Mouse (Mus musculus) thymus, postnatal 0 days (tissue): ENCODE measurements around the gene Cracr2b. TPM values are rescaled to one million over a fixed set of nuclear protein-coding genes. Genes with fewer than 3 reads are reported as not detected.

Experiments used
- DNase-seq: peaks from one replicate; pipeline ENCODE4 v3.0.0-alpha.2; 2015; ENCODE audit warnings: low spot score
- polyA plus RNA-seq: library from polyadenylated mRNA; unstranded; fragments of >200 nt; fragmentation: Nextera tagmentation; extraction: Ambion mirVana; gene quantifications from 2 replicates; pipeline ENCODE4 v1.2.1, GENCODE M21; 2015

Gene Cracr2b
- polyA plus RNA-seq, 1 experiment from 2014 or later = 8.9 TPM

DNA sequence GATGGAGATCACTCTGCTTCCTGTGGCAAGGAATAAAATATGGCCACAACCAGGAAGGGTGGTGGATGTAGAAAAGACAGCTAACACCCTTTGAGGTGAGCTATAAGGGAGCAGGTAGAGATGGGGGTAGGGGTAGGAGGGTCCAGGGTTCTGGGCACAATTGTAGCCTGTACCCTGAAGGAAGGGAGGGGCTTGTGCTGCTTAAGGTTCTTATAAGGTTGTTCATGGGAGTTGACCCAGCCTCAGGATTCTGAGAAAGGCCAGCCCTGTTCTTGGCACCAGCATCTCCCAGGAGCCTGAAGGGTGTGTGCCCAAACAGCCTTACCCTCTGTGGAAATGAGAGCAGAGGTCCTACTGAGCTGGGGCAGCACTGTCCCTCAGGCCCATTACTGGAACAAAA lies 9.0 kb upstream of the Cracr2b start:
- no peak for DNase-seq

DNA sequence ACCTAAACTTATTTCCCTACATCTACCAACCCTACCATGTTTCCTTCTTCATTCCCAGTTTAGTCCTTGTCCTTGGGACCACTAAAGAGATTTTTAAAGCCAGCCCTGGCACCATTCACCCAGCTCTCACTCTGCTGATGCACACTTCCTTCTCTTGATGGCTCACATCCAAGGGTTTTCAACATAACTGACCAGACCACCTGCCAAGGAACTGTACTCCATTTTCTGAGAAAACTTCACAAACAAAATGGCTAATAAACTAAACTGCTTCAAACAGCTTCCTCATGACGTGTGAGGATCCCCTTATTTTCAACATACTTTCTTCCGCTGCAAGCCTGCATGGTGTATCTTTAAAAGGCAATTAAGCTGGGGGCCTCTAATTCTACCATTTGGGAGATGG lies 7.3 kb upstream of the Cracr2b start:
- no peak for DNase-seq

DNA sequence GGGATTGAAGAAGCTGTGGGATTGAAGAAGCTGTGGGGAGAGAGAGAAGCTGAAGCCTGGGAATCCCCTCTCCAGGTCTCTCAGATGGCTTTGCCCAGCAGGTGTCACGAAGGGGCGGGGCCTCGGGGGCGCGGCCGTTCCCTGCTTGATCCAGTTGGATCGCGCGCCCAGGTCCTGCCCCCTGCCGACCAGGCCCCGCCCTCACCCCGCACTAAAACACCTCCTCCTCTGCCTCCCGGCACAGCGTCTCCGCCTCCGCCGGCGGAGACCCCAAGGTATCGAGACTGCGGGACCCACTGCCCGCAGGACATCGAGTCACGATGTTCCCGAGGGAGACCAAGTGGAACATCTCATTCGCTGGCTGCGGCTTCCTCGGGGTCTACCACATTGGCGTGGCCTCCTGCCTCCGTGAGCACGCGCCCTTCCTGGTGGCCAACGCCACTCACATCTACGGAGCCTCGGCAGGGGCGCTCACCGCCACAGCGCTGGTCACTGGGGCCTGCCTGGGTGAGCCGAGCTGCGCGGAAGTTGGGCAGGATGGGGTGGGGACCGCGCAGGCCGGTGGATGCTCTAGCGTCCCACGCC lies 5.8 kb upstream of the Cracr2b start, which contains the start of gene Pnpla2:
Gene Pnpla2 (plus strand): TSS at position 232 of the 585 bp plus-strand sequence.
- peak; percentile 93 for DNase-seq

DNA sequence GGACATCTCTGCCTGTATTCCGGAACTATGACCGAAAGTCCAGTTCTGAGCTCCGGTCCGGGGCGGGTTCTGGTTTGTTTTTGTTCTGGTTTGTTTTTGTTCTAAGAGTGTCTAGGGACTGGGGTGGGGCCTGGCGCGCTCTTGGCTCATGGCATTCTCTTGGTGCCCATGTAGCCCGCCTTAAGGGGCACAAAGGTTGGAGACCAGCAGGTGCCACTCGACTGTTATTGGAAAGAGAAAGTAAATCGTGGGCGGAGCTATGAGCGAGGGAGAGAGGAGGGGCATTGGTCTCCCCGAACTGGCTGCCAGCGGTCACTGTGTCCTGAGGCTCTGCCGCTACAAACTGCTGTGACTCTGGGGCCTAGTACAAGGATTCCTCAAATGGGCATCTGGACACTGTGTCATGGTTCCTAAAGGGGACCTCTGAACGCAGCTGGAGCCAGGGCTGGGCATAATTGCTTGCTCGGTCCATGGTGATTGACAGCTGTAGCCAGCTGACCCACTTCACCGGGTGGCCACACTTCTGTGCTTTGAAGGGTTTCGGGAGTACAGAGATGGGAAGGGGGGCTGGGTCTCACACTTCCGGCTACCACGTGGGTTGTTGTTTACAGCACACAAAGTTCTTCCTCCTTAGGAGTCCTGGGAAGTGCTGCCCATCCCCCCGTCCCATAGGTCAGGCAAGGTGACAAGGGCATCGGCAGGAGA lies 5.1 kb upstream of the Cracr2b start:
- DNase-seq = peak; percentile 43

DNA sequence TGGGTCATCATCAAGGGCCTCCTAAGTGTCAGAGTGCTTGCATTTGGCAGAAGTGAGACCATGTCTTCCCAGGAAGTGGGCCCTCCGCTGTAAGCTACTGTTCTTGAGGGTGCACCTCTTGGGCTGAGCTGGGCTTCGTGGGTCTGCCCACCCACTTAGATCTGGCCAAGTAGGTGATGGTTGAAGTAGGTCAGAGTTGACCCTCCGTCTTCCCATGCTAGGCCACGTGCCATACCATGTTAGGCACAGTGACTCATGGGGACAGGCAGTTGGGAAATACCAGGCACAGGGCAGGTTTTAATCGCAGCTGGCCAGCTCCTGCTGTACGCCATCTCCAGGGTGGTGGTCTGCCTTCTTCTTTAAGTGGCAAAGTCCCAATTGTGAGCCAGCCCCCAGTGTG lies 4.2 kb upstream of the Cracr2b start:
- no peak for DNase-seq

DNA sequence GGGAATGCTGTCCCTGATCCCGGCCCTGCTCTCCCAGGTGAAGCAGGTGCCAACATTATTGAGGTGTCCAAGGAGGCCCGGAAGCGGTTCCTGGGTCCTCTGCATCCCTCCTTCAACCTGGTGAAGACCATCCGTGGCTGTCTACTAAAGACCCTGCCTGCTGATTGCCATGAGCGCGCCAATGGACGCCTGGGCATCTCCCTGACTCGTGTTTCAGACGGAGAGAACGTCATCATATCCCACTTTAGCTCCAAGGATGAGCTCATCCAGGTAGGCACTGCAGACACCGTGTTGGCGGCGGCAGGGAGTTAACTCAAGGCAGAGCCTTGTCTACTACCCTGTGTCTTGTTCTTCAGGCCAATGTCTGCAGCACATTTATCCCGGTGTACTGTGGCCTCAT lies 3.7 kb upstream of the Cracr2b start:
- DNase-seq = no peak

DNA sequence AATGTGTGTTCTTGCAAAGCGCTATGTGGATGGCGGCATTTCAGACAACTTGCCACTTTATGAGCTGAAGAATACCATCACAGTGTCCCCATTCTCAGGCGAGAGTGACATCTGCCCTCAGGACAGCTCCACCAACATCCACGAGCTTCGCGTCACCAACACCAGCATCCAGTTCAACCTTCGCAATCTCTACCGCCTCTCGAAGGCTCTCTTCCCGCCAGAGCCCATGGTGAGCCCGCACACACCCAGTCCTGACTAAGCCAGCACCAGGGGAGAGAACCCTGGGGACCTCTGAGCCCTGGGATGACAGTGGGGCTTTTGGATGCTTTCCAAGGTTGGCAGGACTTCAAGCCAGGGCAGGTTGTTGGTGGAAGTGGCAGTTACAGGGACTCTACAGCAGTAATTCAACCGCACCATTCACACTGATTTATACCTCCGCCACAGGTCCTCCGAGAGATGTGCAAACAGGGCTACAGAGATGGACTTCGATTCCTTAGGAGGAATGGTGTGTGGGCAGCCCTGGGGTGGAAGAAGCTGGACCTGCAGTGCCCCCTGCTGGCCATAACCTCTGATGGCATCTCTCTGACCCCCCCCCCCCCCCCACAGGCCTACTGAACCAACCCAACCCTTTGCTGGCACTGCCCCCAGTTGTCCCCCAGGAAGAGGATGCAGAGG lies 2.8 kb upstream of the Cracr2b start:
- DNase-seq = peak; percentile 40

DNA sequence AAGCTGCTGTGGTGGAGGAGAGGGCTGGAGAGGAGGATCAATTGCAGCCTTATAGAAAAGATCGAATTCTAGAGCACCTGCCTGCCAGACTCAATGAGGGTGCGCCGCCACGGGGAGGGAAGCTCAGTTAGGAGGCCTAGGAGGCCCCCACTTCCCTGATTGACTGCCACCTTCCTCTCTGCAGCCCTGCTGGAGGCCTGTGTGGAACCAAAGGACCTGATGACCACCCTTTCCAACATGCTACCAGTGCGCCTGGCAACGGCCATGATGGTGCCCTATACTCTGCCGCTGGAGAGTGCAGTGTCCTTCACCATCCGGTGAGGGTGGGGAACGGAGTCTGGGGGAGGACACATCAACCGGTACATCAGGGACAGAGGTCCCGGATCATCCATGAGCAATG lies 2.2 kb upstream of the Cracr2b start:
- DNase-seq = no peak

DNA sequence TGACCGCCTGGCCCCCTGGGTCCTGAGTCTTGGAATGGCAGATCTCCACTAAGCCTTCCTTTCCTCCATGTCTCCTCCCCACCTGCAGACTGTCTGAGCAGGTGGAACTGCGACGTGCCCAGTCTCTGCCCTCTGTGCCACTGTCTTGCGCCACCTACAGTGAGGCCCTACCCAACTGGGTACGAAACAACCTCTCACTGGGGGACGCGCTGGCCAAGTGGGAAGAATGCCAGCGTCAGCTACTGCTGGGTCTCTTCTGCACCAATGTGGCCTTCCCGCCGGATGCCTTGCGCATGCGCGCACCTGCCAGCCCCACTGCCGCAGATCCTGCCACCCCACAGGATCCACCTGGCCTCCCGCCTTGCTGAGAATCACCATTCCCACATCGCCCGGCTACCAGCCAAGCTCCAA lies 1.6 kb upstream of the Cracr2b start:
- no peak for DNase-seq

DNA sequence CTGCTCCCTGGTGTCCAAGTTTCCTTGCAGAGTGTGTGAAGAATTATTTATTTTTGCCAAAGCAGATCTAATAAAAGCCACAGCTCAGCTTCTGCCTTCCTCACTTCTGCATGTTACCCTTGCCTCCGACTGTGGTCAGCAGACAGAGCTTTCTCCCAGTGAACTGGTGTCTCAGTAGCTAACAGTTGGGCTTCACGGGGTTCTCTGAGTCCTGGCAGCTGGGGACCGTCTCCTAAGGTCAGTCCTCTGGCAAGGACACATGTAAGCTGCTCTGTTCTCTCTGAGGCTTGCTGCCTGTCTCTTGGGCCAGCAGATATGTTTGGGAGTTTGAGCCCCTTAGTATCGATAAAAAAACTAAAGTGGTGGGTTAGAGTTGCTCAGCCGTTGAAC lies 898 bp upstream of the Cracr2b start:
- no peak for DNase-seq

DNA sequence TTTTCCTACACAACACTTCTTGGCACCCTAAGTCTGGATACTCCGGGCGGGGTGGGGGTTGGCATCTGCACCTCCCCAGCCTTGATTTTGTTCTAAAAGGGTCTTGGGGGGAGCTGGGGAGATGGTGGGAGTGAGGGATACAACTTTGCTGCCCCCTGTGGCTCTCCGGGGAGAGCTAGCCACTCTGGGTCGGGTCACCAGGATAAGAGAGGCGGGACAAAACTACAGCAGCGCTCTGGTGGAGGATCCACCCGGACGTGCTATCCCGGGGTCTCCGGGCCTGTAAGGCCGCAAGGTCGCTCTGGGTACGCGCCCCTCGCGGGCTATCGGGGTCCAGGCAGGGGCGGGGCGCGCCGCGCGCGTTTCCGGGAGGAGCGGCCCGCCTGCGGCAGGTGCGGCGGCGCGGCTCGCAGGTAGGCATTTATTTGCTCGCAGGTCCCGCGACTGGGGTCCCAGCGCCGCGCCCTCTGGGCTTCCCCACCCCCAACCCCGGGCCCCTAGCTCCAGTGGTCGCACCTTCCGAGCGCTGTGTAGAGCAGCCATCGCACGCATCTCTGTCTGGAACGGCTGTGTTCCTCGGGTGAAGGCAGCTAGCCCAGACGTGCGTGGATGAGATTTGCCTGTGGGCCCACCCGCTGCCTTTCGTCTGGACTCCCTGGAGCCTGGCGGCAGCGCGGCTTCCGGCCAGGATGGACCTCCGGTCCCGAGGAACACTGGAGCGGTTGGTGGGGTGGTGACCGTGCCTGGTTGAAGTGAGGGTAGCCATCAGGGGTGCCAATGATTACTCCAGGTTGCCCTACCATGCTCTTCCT lies 833 bp downstream of the Cracr2b start:
- peak; percentile 18 for DNase-seq

DNA sequence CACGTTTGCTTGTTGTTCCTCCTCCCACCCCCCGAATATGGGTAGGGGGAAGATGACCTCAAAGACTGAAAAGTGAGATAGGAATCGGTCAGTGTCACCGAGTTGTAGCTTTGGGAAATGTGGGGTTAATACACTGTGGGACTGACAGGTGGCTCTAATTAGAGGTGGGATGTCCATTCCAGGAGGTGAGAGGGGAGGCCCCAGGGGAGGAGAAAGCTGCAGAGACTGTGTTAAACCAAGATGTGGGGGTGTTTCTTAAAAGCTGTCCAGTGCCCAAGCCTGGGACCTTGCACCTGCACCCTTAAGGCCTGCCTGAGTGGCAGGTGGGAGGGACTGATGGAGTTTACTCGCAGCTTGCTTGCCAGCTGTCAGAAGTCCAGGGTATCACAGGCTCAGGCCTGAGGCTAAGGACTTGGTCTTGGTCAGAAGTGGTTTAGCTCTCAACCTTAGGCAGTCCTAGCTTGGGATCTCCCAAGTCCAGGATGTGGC lies 1.5 kb downstream of the Cracr2b start:
- no peak for DNase-seq

DNA sequence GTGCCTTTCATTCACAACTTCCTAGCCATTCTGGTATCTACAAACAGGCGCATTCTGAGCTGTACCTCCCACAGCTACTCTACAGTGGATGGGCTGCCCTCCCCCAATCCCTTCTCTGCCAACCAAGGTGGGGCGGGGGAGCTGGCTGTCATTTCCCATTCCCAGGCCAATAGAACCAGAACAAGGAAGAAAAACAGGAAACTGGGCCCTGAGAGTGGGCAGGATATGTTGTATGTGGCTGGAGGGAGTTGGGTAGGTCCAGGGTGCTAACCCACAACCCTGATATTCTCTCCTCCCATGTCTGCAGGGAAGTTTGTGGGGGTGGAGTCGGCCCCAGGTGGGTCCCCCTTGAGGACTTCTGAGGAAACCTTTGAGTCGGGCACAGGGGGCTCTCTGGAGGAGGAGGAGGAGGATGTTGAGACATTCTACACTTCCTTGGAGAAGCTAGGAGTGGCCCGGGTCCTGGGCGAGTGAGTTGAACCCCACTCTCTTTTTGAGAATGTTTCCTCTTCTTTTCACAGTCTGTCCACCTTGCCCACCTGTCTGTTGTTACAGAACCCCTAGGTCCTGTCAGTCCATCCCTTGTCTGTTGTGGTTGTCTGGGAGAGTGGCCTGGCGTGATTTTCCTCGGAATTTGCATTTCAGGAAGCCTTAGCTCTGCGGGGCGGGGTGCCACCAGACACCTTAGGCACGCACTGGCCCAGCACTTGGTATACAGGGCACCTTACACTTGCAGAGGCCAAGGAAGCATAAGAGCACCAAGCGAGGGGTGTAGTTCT lies 3.1 kb downstream of the Cracr2b start:
- no peak for DNase-seq

DNA sequence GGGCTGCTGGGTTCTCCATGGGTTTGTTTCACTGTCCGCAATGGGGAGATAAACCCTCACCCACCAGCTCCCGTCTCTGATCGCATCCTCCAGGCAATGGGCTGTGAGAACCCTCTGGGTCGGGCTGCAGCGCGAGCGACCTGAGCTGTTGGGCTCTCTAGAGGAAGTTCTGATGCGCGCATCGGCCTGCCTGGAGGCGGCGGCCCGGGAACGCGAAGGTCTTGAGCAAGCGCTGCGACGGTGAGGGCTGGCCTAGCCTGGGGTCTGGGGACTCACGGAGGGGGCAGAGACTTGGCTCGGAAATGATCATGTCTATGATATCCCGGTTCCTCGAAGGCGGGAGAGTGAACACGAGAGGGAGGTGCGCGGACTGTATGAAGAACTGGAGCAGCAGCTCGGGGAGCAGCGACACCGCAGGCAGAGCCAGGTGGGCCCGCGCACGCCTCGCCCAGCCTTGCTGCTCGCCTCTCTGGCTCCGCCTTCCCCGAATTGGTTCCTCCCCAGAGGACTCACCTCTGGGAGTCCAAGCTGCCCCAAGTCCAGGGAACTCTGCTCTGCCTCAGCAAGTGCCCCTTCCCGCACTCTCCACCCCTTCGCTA lies 3.8 kb downstream of the Cracr2b start:
- DNase-seq = no peak

DNA sequence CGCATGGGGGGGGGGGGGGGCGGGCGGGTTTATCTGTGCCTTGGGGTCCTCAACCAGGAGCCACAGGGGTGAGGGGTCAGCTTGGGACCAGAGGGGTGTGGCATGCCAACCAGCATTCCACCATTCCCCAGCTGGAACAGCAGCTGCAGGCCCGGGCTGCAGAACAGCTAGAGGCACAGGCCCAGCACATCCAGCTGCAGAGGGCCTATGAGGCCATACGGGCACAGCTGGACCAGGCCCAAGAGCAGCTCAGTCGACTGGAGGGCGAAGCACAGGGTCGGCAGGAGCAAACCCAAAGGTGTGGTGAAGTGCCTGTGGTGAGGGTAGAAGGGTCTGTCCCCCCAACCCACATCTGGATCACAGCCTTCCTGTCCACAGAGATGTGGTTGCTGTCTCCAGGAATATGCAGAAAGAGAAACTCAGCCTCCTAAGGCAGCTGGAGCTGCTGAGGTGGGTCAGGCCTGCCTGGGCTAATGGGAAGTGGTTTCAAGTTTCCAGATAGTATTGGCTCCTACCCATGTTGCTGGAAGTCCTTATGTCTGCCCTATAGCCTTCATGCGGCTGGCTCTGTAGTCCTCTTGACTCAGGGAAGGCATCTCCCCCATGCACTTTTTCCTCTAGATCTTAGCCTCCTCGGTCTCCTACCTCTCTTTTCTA lies 4.6 kb downstream of the Cracr2b start:
- no peak for DNase-seq

DNA sequence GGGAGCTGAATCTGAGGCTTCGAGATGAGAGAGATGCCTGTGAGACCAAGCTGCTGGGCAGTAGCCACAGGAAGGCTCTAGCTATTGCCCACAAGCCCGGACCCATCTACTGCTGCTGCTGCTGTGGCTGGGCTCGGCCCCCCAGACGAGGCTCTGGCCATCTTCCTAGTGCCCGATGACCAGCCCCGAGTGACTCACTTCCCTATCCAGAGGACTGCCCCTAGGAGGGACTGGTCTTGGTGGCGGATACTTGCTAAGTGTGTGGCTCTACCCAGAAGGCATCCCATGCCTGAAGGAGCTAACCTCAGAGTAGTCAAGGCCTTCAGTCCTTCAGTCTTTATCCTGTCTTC lies 5.1 kb downstream of the Cracr2b start:
- DNase-seq = no peak

DNA sequence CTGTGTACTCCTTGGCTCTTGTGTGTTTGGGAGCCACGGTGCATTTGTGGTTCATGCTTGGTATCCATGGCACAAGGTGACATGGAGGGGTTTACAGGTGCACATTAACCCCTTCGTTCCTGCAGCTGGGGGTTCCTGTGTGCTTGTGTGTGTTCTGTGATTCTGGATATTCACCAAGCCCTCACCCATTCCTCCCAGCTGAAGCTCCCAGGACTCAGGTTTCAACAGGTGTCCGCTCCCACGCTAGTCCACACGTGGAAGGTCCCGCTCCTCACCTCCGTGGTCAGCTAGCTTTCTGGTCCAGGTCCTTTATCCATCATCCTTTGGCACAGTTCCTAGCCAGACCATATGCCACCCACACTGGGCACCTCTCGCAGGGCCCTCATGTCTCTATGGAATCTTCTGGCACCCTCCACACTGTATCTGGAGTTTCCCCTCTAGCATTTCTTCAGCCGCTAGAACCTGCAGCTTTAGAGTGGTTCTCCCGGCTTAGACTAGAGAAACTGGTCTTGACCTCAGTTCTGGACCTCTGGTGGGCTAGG lies 5.8 kb downstream of the Cracr2b start:
- no peak for DNase-seq

DNA sequence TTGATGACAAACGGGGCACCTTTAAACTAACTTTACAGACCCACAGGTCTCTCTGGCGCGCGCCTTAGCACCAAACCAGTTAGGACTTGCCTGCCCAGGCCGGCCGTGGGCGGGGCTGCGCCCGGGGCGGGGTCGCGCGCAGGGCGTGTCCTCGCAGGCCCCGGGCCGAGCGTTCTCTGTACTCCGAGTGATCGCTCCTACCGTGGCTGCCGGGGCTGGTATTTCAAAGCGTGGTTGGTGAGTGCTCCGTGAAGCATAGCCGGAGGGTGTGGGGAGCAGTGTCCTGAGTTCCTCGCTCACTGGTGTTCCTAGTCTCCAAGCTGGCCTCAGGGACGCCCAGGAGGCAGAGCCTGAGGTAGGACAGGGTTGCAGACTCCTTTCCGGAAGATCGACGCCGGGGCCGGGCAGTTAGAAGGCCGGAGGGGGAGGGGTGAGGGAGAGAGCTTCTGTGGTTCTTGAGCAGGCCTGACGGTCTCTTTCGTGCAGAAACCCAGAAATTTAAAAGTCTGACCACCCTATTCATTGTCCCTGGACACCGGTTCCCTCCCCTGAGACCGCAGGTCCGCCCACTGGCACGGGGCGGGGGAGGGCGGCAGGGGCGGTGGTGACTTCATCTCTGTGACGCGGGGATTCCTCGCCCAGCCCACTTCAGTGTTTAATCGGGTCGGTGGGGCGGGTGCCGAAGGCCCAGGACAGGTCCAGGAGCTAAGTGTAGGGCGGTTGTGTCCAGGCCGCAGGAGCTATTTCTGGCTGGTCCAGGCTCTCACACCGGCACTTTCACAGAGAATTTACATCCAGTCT lies 6.5 kb downstream of the Cracr2b start, which contains the start of gene Cd151:
Gene Cd151 (plus strand): TSS at position 163 of the 801 bp plus-strand sequence.
- peak; percentile 60 for DNase-seq

DNA sequence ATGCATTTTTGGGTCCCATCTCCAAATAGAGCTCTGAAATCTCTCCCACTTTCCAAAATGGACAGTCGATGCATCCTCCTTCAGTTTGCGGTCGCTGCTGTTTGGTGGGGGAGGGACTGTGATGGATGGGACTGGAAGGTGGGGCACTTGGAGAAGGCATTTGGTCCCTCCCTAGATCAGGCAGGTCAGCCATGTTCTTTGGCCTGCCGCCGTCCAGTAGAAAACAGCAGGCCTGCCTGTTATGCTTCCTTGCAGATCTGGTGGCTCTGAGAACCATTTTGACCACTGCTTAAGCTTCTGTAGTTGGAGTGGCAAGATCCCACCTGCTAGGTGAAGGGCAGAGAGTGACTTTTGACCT lies 7.2 kb downstream of the Cracr2b start:
- DNase-seq = no peak
